Mouse (Mus musculus): ENCODE results near the gene Agap2. TPM values are rescaled to one million over a fixed set of nuclear protein-coding genes. Genes with fewer than 3 reads are reported as not detected.
"Not testable (repeated sequence)": the region's sequence is repeated elsewhere in the genome, so short reads cannot be mapped to it uniquely, and the experiment has no call there.

Gene Agap2
- polyA plus RNA-seq, 1 experiment from 2014 or later: 0.33 TPM

GRCm38 (mm10) chr10:127122018-127122417, 46.9 kb downstream of the Agap2 start:
- H3K27ac ChIP-seq: no peak overlapping the region
- 92% methylated on average over 3 of the region's 3 CpGs for WGBS
- peaks cover 27% of the 10 kb centered on the region for H3K36me3 ChIP-seq
- peaks cover 30% of the 10 kb centered on the region for H3K4me1 ChIP-seq (replicated peaks)
- peak overlapping the region; percentile 81; the same call in 1 of the 2 replicates for H3K4me3 ChIP-seq
- H3K27me3 ChIP-seq (ENCODE audit: insufficient read depth, poor library complexity, severe bottlenecking): no peaks in the 10 kb centered on the region
- DNase-seq (ENCODE audit: low spot score): no peak
- H3K9me3 ChIP-seq: no peaks in the 10 kb centered on the region

DNA sequence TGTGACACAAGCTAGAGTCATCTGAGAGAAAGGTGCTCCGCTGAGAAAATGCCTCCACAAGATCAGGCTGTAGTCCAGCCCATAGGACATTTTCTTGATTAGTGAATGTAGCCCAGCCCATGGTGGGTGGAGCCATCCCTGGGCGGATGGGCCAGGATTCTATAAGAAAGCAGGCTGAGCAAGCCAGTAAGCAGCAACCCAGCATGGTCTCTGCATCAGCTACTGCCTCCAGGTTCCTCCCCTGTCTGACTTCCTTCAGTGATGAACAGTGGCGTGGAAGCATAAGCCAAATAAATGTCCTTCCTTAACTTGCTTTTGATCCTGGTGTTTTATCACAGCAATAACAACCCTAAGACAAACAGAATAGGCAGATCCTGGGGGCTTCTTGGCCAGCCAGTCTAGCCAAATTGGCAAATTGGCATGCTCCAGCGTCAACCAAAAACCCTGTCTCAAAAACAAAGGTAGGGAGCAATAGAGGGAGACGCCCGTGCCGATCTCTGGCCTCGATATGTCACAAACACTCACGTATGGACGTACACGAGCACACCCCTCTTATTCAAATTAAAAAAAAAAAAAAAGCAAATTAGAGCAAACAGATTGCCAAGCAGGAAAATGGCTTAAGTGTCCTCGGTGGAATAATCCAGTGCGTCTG, 47.8 kb downstream of the Agap2 start:
- peak; percentile 45 for DNase-seq (ENCODE audit: low spot score)
- peaks cover 30% of the 10 kb centered on the region for H3K4me1 ChIP-seq (replicated peaks)
- WGBS: 11% methylated on average over 13 of the region's 13 CpGs
- H3K36me3 ChIP-seq: peaks cover 18% of the 10 kb centered on the region
- no peaks in the 10 kb centered on the region for H3K27me3 ChIP-seq (ENCODE audit: insufficient read depth, poor library complexity, severe bottlenecking)
- H3K27ac ChIP-seq: peak overlapping the region; percentile 60
- H3K4me3 ChIP-seq: peak overlapping the region; percentile 44
- no peaks in the 10 kb centered on the region for H3K9me3 ChIP-seq

GRCm38 (mm10) chr10:127123436-127123805, 48.3 kb downstream of the Agap2 start:
- H3K9me3 ChIP-seq: no peaks in the 10 kb centered on the region
- peaks cover 30% of the 10 kb centered on the region for H3K4me1 ChIP-seq (replicated peaks)
- WGBS: 10% methylated on average over 4 of the region's 4 CpGs
- H3K27me3 ChIP-seq (ENCODE audit: insufficient read depth, poor library complexity, severe bottlenecking): no peaks in the 10 kb centered on the region
- DNase-seq (ENCODE audit: low spot score): peak; percentile 62
- peak overlapping the region; percentile 44 for H3K4me3 ChIP-seq
- peak overlapping the region; percentile 60 for H3K27ac ChIP-seq
- H3K36me3 ChIP-seq: peaks cover 13% of the 10 kb centered on the region

DNA sequence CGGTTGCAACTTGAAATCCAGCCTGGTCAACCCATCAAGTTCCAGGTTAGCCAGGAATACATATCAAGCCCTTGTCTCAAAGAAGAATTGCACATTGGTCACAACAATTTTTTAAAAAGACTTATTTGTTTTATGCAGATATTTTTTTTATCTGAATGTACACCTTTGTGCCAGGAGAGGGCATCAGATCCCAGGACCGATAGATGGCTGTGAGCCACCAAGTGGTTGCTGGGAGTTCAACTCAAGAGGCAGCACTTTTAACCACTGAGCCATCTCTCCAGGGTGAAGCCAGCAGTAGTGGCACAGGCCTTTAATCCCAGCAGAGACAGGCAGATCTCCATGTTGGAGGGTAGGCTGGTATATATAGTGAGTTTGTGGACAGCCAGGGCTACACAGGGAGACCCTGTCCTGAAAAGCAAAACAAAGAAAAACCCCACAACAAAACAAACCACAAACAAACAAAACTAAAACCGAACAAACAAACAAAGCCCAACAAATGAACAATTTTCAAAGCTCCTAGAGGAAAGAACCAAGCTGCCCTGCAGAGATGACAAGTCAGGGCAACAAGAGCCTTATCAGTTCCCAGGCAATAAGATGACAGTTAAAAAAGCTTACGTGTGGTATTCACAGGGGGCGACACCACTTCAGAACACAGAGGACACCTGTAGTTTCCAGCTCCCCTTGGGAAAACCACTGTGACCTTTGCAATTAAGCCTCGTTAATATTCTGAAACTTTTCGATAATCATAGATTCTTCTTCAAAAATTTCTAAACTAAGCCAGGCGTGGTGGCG, 50.3 kb downstream of the Agap2 start:
- 76% methylated on average over 9 of the region's 9 CpGs for WGBS
- no peak overlapping the region for H3K27ac ChIP-seq
- DNase-seq (ENCODE audit: low spot score): peak; percentile 23

DNA sequence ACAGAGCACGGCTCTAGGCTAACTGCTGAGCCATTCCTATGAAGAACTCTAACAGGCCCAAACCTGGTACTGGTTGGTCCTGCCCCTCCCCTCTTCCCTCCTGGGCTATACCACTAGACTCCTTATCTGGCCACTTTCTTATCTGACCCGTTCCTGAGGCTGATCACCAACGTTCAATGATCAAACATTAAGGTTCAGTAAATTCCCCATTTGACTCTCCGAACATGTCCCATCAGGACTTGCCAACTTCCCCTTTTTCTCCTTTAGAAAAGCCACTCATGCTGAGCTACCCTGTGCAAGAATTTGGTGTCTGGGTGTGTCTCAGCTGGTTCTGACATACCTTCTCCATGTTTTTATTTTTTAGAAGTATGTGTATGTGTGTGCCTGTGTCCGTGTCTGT, 51.5 kb downstream of the Agap2 start:
- H3K27me3 ChIP-seq (ENCODE audit: insufficient read depth, poor library complexity, severe bottlenecking): no peaks in the 10 kb centered on the region
- H3K4me1 ChIP-seq (replicated peaks): peaks cover 18% of the 10 kb centered on the region
- H3K4me3 ChIP-seq: no peak overlapping the region
- H3K27ac ChIP-seq: no peak overlapping the region
- no peak for DNase-seq (ENCODE audit: low spot score)
- 88% methylated on average over 5 of the region's 5 CpGs for WGBS
- H3K36me3 ChIP-seq: no peaks in the 10 kb centered on the region
- no peaks in the 10 kb centered on the region for H3K9me3 ChIP-seq

More for the DNA sequence above, 50.3 kb downstream of the Agap2 start:
- Histone ChIP-seq H3K27me3 (ENCODE audit: insufficient read depth, poor library complexity, severe bottlenecking) (no peaks in the 10 kb centered on the region), H3K4me1 (replicated peaks) (peaks cover 21% of the 10 kb centered on the region), H3K4me3 (no peak overlapping the region), H3K9me3 (no peaks in the 10 kb centered on the region), H3K36me3 (no peaks in the 10 kb centered on the region)

- no peak for DNase-seq (ENCODE audit: low spot score)
- Histone ChIP-seq H3K4me3 (no peak overlapping the region), H3K4me1 (replicated peaks) (peaks cover 7% of the 10 kb centered on the region), H3K9me3 (no peaks in the 10 kb centered on the region), H3K27me3 (ENCODE audit: insufficient read depth, poor library complexity, severe bottlenecking) (no peaks in the 10 kb centered on the region), H3K36me3 (no peaks in the 10 kb centered on the region), H3K27ac (no peak overlapping the region)
- 91% methylated on average over 7 of the region's 7 CpGs for WGBS
These were observed 52.7 kb downstream of the Agap2 start for GRCm38 (mm10) chr10:127127711-127128279.

DNA sequence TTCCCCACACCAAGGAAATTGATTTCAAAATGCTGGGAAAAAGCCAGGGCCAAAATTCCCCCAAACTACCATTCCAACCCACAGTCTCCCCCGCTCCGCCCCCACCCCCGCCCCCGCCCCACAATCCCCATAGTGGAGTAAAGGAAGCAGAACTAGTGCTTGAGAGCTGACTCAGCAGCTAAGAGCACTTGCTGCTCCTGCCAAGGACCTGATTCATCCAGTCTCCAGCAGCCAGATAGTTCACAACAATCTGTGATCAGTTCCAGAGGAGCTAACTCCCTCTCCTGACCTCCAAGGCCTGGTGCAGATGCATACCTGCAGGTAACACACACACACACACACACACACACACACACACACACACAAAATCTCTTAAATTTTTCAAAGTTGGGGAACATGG, 54.3 kb downstream of the Agap2 start:
- no peaks in the 10 kb centered on the region for H3K9me3 ChIP-seq
- no peaks in the 10 kb centered on the region for H3K27me3 ChIP-seq (ENCODE audit: insufficient read depth, poor library complexity, severe bottlenecking)
- DNase-seq (ENCODE audit: low spot score): no peak
- no peaks in the 10 kb centered on the region for H3K4me1 ChIP-seq (replicated peaks)
- H3K4me3 ChIP-seq: no peak overlapping the region
- no peaks in the 10 kb centered on the region for H3K36me3 ChIP-seq
- 73% methylated on average over 4 of the region's 4 CpGs for WGBS
- no peak overlapping the region for H3K27ac ChIP-seq

DNA sequence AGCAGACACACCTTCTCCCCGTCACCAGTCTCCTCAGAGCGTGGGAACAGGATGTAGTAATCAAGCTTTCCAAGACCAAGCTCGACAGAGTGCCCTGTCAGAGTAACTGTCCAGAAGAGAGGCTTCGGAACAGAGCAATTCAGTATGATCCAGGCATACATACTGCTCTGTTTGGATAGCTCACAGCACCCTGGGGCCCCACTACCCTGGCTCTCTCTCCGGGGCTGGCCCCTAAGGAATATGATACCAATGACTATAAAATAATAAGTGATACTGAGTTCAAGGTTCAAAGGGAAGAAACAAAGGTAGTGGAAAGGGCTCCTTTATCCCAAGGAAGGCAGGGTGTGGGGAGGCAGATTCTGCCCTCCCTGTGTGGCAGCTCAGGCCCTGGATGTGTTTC, 57.4 kb downstream of the Agap2 start:
- no peaks in the 10 kb centered on the region for H3K27me3 ChIP-seq (ENCODE audit: insufficient read depth, poor library complexity, severe bottlenecking)
- 72% methylated on average over 5 of the region's 5 CpGs for WGBS
- H3K4me1 ChIP-seq (replicated peaks): no peaks in the 10 kb centered on the region
- no peak overlapping the region for H3K4me3 ChIP-seq
- no peaks in the 10 kb centered on the region for H3K9me3 ChIP-seq
- no peak for DNase-seq (ENCODE audit: low spot score)
- no peak overlapping the region for H3K27ac ChIP-seq
- no peaks in the 10 kb centered on the region for H3K36me3 ChIP-seq

GRCm38 (mm10) chr10:127134394-127135035, 59.4 kb downstream of the Agap2 start:
- H3K9me3 ChIP-seq; DNase-seq (ENCODE audit: low spot score); H3K4me3 ChIP-seq; H3K36me3 ChIP-seq; H3K4me1 ChIP-seq (replicated peaks); H3K27me3 ChIP-seq (ENCODE audit: insufficient read depth, poor library complexity, severe bottlenecking); H3K27ac ChIP-seq: not testable (repeated sequence)
- WGBS: 89% methylated on average over 3 of the region's 3 CpGs

- no peaks in the 10 kb centered on the region for H3K36me3 ChIP-seq
- DNase-seq (ENCODE audit: low spot score): no peak
- no peak overlapping the region for H3K4me3 ChIP-seq
- H3K27ac ChIP-seq: no peak overlapping the region
- H3K9me3 ChIP-seq: no peaks in the 10 kb centered on the region
- H3K4me1 ChIP-seq (replicated peaks): no peaks in the 10 kb centered on the region
- H3K27me3 ChIP-seq (ENCODE audit: insufficient read depth, poor library complexity, severe bottlenecking): no peaks in the 10 kb centered on the region
- 56% methylated on average over 8 of the region's 8 CpGs for WGBS
These were observed 60.2 kb downstream of the Agap2 start for GRCm38 (mm10) chr10:127135118-127135836.

DNA sequence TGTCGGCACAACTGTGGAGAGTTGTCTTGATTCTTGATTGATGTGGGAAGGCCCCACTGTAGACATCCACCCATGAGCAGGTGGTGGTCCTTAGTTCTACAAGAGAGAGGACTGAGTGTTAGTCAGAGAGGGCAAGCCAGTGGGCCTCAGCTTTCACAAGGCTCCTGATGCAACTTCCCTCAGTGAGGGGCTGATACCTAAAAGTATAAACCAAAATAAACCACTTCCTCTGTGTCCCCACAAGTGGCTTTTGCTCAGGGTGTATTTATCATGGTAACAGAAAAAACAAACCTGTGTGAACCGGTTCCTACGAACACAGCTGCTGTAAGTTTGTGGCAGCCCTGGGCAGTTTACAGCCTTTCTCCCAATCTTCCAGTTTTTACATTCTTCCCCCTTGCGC, 61.4 kb downstream of the Agap2 start:
- 89% methylated on average over 4 of the region's 4 CpGs for WGBS
- H3K4me1 ChIP-seq (replicated peaks): no peaks in the 10 kb centered on the region
- H3K36me3 ChIP-seq: no peaks in the 10 kb centered on the region
- no peak for DNase-seq (ENCODE audit: low spot score)
- H3K9me3 ChIP-seq: no peaks in the 10 kb centered on the region
- H3K27ac ChIP-seq: no peak overlapping the region
- no peak overlapping the region for H3K4me3 ChIP-seq
- H3K27me3 ChIP-seq (ENCODE audit: insufficient read depth, poor library complexity, severe bottlenecking): no peaks in the 10 kb centered on the region

DNA sequence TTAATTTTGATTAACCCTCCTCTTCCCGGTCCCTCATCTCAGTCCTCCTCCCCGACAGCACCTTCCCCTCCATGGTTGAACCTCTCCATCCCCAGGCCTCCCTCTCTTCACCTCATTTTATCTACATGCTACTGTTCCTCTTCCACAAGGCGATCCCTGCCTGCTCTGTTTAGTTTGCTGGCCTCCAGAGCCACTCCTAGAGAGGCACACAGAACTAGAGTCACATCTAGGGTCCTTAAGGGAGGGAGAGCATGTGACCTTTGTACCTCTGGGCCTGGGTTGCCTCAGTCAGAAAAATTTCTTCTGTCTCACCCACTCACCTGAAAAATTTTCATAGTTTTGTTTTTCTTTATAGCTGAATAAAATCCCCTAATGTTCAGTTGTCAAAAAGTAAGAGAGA, 62.8 kb downstream of the Agap2 start:
- 81% methylated on average over 3 of the region's 3 CpGs for WGBS
- Histone ChIP-seq H3K27me3 (ENCODE audit: insufficient read depth, poor library complexity, severe bottlenecking) (no peaks in the 10 kb centered on the region), H3K4me1 (replicated peaks) (no peaks in the 10 kb centered on the region), H3K27ac (no peak overlapping the region), H3K4me3 (no peak overlapping the region), H3K36me3 (no peaks in the 10 kb centered on the region), H3K9me3 (no peaks in the 10 kb centered on the region)
- no peak for DNase-seq (ENCODE audit: low spot score)

All from hindbrain, embryonic 10.5 days (tissue).